Mouse (Mus musculus) retina, postnatal 7 days (tissue): ENCODE data around the gene Sbp.
"Not testable (repeated sequence)": the region's sequence is repeated elsewhere in the genome, so short reads cannot be mapped to it uniquely, and the experiment has no call there.

Experiments
- DNase-seq: peaks from one replicate; pipeline ENCODE4 v3.0.0-alpha.2; 2012; ENCODE audit warnings: low read depth, low spot score

Gene Sbp

DNA sequence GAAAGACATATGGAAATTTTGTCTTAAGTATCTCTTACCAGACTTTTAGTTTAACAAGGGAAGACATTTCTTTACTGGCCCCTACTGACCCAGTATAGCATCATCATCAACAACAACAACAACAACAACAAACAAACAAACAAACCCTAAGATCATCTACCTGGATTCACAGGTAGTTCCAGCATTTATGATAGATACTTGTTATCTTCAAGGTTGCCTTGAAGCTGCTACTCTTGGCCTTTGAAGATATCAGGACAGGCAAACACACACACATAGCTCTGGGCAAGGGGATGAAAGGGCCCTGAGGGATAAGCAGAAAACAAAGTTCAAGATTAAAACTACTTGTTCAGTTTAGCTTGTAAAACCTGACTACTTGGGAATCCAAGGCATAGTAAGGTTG lies at the start of gene Sbp:
TSS of gene Sbp (plus strand) at position 301 of the 400 bp plus-strand sequence.
- DNase-seq, result no peak

DNA sequence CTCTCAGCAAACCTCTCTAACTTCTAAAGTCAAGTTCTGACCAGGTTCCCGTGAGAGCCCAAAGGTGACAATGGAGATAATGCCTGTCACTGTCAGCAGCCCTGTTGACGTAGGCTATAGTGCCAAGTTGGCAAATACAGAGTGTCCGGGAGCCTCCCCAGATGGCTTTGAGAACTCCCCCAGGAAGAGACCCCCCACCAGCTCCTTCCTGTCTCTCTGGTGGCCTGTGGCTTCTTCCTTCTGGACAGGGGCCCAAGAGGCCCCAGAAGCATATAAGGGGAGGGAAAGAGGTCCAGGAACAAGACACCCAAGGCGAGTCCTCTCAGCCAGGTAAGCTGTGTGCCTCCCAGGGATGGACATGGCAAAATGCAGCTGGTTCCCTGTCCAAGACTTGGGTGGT lies 24.3 kb upstream of the Sbp start, which contains the start of gene Dcpp3:
TSS of gene Dcpp3 (plus strand) at position 301 of the 400 bp plus-strand sequence.
- not testable (repeated sequence) for DNase-seq

DNA sequence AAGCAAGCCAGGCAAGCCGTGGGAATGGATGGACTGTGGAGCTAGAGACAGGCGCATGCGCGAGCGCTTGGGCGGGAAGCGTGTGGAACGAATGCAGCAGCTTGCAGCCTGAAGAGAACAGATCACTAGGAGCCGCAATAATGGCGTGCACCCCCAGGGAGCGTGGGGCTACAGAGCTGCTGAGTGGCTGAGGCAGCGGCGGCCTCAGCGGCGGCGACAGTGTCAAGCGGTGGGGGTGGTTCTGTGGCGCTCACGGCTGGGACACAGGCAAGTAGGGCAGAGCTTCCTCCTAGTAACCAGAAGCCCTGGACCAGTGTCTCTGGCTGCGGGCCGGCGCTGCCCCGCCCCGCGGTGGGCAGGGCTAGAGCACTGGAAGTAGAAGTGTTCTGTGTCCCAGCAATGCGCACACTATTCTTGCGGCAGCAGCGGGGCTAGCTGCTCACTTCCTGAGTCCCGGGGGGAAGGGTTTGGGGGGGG lies 16.9 kb upstream of the Sbp start:
- DNase-seq, result peak; percentile 70

DNA sequence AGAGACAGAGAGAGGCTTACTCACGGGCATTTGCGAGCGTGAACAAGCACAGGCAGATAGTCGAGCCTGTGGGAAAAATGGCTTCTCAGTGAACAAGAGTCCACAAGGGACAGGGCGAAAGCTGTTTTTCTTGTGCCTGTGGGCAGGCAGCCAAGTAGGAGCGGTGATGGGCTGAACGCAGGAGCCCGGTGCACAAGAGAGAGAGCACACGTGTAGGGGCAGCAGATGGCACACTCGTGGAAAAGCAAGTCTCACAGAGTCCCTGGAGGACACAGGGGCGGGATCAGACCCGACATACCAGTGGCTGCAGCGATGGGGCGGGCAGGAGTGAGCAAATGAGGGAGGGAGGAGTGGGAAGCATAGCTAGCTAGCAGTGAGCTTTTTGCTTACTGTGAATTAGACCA lies 16.4 kb upstream of the Sbp start:
- peak; percentile 53 for DNase-seq

DNA sequence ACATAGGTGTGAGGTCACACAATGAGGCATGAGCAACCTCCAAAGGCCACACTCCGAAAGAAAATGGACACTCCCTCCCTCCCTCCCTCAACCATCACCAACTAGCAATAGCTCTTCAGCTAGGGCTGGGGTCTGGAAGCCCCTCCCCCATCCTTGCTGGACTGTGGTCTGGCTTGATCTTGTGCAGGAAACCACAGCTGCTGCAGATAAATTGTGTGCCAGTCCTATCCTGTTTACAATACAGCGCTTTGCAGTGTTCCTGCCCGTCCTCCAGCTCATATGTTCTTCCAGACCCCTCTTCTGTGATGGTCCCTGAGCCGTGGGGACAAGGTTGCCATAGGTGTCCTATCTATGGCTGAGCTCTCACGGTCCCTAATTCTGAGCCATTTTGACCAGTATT lies 10.3 kb upstream of the Sbp start:
- no peak for DNase-seq

DNA sequence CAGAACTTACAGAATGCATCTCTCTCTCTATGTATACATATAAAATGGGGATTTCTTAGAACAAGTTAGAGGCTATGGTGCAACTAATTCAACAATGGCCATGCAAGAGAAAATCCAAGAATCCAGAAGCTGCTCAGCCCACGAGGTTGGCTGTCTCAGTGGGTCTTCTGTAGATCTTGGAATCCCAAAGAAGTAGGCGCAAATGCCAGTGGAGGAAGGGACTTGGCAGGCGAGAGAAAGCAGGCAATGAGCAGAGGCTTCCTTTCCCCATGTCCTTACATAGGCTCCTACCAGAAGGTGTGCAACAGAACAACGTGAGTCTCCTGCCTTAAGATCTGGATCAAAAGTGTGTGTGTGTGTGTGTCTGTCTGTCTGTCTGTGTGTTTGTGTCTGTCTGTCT lies 6.0 kb downstream of the Sbp start:
- not testable (repeated sequence) for DNase-seq

DNA sequence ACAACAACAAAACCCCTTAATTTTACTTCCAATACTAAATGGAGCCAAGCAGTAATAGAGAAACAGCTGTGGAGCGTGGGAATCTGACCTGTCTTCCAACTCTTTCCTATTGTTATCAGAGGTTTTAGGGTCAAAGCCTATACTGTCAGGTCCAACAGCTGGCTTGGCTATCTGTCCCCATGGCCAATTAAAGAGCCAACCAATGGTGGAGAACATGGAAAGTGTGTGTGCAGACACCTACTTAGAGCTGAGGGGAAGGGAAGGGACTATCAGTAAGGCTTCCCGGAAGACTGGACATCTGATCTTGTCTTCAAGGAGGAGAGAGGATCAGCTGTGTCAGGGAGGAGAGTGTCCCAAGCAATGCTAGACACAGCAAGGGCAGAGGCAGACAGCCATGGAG lies 7.6 kb downstream of the Sbp start:
- DNase-seq, result no peak

DNA sequence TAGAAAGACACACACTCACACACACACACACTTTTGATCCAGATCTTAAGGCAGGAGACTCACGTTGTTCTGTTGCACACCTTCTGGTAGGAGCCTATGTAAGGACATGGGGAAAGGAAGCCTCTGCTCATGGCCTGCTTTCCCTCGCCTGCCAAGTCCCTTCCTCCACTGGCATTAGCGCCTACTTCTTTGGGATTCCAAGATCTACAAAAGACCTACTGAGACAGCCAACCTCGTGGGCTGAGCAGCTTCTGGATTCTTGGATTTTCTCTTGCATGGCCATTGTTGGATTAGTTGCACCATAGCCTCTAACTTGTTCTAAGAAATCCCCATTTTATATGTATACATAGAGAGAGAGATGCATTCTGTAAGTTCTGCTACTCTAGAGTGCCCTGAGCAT lies 9.4 kb downstream of the Sbp start:
- not testable (repeated sequence) for DNase-seq

DNA sequence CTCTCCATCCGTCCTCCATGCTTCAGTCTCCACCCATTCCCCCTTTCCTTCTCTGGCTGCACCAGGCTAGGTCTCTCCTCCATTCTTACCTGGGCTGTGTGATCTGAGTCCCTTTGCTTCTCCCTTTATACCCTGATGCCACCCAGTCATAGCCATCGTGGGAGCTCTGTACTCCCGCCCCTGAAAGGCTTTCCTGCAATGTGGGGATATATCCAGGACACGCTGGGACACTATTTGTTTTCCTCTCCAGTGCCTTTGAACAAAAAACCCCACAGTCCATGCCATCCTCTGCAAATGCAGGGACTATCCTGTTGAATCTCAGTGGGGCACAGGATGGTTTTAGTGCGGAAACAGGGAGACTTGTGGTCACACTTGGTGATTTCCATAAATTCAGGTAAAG lies 13.7 kb downstream of the Sbp start, which contains the start of gene Sbpl:
TSS of gene Sbpl (minus strand) at position 101 of the 400 bp plus-strand sequence.
- no peak for DNase-seq

DNA sequence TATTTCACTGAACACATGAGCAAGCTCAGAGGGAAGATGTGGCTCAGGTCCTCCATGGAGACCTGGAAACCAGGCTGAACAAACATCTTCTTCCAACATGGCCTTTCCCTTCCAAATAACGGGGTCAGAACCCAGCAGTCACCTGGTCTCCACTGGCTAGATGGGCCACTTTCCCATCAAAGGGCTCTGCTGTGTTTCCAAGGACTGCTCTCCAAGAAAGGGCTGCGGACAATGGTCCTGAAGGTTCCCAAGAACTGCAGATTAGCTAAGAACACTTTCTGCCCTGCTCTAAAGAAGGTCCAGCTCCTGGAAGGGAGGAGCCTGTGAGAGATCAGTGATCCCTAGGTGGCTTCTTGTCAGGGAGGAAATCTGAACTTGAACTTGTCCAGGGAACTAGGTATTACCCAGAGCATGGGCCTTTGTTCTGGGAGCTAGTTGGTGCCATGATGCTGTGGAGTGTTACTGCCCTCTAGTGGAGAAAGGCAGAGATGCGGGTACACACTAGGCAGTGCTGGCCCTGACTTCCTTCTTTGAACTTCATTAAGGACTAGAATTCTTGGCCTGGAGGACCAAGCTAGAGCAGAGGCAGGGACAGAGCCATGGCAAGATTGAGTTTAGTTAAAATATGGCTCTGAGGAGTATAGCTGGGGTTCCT lies 18.7 kb downstream of the Sbp start:
- DNase-seq, result peak; percentile 72

DNA sequence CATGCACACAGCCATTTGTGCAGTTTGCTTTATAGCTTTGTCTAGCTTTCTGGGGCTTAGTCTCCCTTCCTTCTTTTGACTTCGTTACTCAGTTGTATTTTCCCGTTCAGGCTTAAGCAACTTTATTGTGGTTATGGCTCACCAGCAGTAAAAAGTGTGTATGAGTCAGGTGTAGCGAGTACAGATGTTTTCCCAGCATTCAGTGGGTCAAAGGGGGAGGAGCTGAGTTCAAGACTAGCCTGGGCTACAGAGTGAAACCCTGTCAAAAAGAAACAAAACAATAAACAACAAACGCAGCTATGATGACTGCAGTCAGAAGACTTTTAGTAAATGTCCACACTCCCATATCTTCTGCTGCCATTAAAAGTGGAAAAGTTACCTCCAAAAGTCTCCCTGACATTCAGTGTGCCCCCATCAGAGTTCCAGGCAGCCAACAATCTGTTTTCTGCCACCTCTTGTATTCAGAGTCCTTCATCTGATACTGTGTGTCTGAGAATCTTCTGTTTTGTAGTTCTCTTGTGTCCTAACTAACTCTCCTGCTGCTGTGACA lies 20.2 kb downstream of the Sbp start:
- no peak for DNase-seq

DNA sequence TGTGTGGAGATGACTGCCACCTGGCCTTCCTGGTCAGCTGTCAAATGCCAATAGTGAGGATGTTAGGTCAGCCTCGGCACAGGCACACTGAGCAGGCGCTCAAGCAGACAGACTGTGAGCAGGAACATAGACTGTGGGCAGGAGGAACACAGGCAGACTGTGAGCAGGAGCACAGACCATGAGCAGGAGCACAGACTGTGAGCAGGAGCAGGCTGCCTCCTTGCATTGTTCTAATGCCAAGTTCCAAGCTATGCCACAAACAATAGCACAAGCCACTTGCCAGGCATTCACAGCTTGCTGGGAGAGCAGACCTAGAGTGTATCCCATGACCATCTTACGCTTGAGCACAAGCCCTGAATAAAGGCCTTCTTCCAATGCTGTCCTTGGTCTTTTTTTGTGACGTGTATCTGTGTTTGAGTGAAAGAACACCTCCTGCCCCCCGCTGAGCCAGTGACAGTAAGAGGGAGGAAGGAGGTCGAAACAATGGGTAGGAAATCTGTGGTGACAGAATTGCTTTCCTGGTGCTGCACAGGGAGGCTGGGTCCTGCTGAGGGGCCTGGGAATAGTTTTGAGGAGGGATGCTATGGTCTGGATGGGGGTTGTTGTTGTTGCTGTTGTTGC lies 24.4 kb downstream of the Sbp start:
- no peak for DNase-seq

DNA sequence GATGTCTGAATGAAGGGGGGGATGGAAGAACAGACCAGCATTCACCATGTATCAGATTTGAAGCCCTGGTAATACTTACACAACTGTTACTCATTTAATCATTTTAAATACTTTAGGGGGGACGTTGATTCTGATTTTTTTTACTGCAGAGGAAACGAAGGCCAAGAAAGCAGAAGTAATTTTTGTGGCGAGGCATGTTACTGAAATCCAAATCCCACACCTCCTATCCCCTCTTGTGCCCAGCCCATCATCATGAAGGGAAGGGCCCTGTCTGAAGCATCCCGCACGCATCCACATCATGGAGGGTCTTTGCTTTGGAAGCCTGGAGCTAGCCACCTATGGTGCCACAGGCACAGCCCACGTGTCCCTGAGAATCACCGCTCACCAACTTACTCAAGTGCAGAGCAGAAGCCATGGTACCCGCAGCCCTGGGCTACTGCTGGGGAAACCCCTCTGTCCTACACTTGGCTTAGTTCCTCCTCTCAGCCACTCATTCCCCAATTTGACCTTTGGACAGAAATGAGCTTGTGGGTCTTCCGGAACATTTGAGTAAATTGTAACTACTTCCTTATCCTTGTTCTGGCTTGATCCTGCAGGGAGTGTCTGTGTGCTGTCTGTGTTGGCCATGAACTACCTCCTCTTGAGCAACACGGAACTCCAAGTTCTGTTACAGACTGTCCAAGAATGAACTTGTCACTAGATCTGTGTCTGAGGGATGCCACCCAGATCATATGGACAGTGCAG lies 25.4 kb downstream of the Sbp start:
- DNase-seq, result no peak

DNA sequence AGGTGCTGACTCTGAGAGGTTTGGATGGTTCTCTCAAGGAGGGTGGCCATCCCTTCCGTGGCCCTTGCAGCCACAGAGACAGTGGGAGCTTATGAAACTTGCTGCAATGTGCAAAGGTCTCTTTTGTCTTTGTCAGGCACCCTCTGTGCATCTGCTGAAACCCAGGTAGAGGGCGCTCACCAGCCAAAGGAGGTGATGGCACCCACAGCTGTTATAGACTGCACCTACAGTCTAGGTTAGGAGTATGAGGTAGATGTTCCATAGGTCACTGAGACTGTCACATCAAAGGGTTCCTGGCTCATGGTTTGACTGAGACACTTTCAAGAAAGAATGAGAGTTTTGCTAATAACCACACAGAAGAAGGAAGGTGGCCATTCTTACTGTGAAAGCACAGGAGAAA lies 27.3 kb downstream of the Sbp start:
- no peak for DNase-seq

DNA sequence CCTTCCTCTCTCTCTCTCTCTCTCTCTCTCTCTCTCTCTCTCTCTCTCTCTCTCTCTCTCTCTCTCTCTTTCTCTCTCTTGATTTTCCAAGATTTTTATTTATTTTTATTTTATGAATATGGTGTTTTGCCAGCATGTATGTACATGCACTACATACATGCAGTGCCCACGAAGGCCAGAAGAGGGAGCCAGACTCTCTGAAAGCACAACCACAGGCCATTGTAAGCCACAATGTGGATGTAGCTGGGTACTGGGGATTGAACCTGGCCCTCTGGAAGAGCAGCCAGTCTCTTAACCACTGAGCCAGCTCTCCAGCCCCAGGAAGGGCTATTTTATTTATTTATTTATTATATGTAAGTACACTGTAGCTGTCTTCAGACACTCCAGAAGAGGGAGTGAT lies 27.8 kb downstream of the Sbp start:
- peak; percentile 45 for DNase-seq

DNA sequence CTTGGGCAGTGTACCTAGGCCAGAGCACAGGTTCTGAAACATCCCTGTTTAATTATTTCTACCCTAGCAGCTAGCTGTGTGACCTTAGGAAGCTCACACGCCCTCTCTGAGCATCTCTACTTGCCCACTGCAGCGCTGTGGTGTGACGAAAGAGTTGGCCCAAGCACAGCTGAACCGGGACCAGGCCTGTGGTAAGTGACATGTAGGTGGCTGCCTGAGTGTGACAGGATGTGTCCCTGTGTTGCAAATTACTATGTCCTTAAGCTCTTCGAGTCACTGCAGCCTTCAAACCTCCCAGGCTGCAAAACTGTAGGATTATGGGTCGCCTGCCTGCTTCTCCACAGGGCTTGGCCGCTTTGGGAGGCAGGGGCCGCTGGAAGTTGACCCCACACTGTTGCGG lies 29.8 kb downstream of the Sbp start:
- no peak for DNase-seq

DNA sequence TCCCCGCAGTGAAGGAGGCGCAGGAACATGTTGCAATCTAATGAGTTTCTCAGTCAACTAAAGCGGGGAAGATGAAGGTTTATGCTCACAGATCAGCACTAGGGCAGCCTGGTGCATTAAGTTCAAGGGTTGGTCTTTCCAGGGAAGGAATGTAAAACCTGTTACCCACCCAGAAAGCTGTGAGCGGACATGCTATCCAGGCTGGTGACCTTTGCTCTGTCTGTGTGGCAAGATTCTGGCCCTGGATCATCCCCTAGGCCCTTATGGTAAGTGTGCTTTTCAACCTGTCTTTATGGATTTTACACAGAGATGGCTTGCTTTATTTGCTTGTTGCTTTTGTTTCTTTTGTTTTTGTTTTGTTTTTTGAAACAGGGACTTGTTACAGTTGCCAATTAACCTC lies 35.2 kb downstream of the Sbp start:
- DNase-seq, result no peak

DNA sequence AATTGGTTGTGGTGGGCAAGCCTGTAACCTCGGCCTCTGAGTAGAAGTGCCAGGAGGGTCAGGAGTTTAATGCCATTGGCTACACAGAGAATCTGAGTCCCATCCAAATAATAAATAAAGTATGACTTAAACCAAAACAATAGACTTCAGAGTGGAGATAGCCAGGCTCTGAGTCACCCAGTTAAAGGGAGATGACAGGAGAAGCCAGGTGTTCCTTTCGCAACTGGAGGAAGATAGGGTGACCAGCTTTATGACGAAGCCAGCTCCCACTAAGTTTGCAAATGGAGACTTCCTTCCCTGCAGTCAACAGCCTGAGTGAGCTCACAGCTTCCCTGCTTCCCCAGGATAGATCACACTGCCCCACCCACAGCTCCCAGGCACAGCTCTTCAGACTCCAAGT lies 38.0 kb downstream of the Sbp start:
- DNase-seq, result no peak

DNA sequence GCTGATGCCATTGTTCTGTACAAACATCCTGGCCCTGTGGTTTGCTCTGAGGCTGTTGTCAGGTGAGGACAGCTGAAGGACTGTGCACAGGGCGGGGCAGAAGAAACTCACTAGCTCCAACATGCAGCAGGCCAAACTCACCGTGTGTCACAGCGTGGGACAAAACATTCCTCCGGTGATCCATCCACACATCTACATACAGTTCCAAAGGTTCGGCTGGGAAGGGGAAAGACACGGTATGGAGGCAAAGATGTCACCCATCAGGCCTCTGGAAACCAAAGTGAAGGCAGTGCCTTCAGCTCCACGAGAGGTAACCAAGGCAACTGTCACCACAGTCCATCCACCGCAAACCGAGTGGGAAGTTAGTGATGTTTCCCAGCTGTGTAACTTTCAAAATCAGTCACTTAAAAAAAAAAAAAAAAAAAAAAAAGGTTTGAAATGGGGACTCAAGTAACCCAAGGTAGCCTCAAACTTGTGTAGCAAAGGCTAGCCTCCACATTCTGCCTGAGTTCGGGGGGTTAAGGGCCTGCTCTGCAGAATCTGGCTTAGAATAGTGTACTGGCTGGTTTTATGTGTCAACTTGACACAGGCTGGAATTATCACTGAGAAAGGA lies 38.9 kb downstream of the Sbp start, which contains the start of gene Prss30:
TSS of gene Prss30 (minus strand) at position 270 of the 613 bp plus-strand sequence.
- no peak for DNase-seq

DNA sequence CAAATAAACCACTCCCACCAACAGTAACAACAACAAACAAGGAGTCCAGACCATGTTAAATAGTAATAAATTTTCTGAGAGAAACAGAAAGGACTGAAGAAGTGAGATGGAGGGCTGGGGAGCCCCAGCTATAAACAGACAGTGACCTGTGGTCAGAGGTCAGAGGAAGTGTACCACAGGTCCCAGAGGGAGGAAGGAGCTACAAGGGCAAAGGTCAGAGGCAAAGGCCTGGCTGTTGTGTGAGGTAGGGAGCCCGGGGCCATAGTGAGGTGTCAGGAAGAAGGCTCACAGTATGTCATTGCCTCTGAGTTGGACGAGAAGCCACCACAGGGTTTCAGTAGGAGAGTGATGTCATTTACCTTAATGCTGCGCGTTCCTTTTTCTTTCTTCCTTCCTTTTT lies 41.4 kb downstream of the Sbp start:
- no peak for DNase-seq

DNA sequence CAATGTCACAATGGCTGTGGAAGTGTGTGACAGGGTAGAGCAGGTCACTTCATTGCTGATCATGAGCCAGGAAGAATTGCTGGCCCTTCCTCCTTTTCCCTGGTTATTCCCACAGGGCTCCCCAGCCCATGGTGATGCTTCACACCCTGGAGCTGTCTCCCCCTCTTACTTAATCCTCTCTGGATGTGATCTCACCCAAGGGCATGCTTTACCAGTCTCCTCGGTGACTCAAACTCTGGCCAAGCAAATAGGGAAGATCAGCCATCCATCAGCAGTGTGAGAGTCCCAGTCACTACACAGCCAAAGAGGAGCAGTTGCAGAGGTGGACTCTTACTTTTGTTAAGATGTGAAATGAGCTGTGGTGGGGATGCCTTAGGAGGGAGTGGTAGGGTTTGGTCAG lies 43.5 kb downstream of the Sbp start:
- DNase-seq, result no peak

DNA sequence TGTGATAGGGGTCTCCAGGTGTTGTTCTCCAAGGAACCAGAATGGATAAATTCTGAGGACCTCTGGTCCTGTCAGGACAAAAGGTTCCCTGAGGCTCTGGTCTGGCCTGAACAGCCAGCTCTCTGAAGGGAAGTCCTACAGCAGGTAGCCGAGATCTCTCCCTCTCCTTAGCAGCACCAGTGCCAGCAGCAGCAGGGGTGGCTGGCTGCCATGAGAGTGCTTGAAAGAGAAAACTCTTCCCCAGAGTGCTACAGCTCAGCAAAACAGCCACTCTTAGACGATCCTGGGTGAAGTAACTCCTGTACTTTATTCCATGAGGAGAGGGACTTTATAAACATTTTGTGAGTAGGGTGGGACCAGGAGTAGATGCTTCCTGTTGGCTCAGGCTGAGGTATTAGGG lies 48.3 kb downstream of the Sbp start:
- DNase-seq, result no peak
